Mouse (Mus musculus): ENCODE measurements around the gene Hnrnph3.

DNA sequence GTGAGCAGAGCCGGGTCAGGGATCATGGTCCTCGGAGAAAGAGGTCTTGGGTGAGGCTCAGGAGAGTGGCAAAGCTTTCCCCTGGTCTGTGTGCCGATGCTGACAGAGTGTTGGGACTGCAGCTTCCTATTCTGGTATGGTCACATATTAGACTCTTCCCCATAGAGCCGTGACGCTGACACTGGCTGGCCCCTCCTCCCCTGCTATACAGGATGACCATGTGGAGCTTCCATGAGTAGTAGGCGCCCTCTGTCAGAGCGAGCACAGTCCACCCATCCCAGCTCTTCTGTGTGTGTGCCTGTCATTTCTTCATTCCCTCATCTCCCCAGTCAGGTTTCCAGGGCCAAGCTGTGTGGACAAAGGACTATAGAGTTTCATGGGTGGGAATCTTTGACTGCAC lies 39.3 kb upstream of the Hnrnph3 start:
- TF ChIP-seq CTCF (IDR thresholded peaks at IDR 0.05; ENCODE audit: borderline replicate concordance, extremely low read depth, insufficient read depth, insufficient read length) (no peak), POLR2A (IDR thresholded peaks at IDR 0.05; ENCODE audit: borderline replicate concordance, extremely low read depth, insufficient read depth, insufficient read length, poor library complexity, severe bottlenecking) (no peak)

All from brain, embryonic 14.5 days (tissue).